Mouse (Mus musculus) testis, adult 2 months (tissue): ENCODE data around the gene Epas1.

Experiments
- CTCF ChIP-seq: fragments of 200-500 bp; IDR thresholded peaks from 2 replicates; pipeline ENCODE4 v1.5.1; 2012; ENCODE audit warnings: low read depth, mild to moderate bottlenecking, inconsistent platforms, low read length, moderate library complexity; ENCODE audit not compliant: control insufficient read depth, insufficient read depth, insufficient replicate concordance
- POLR2A ChIP-seq: fragments of 200-500 bp; IDR thresholded peaks from 2 replicates; pipeline ENCODE4 v1.6.1; 2012; ENCODE audit warnings: low read depth, mild to moderate bottlenecking, inconsistent platforms, low read length, moderate library complexity; ENCODE audit not compliant: control insufficient read depth

DNA sequence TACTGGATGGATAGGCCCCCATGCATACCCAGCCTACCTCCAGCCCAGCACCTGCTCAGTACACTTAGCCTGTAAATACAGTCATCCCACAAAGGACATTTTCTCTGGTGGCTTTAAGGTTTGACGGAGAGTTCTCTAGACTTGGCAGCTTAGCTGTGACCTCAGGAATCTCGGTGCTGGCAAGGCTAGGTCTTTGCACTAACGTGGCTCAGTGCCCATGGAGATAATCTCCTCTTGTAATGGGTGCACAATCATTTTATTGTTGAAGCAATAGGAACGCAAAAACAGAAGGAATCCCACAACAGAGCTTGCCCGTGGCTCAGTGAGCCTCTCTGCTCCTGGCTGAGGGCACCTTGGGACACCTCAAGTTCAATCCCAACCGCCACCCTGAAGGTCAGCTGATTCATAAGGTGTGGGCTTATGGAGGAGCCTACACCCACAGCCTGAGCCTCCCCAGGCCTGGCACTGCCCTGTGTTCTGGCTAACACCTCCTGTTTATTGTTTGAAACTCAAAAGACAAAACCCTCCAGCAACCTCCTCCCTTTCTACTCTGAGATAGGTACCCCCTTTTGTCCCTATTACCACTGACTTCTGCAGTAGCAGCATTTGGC is 27.3 kb downstream of the Epas1 start:
- TF ChIP-seq CTCF (no peak), POLR2A (no peak)
